Mouse (Mus musculus) lung, embryonic 16.5 days (tissue): ENCODE results near the gene Ccdc92. TPM values are rescaled to one million over a fixed set of nuclear protein-coding genes. Genes with fewer than 3 reads are reported as not detected.

Experiments
- ATAC-seq: fragments of 200-750 bp; cut with Nextera tagmentation; 2 replicates; pipeline ENCODE4 v1.8.0; 2017; ENCODE audit warnings: low read depth, mild to moderate bottlenecking, moderate library complexity
- H3K27ac ChIP-seq: fragments of 300-500 bp; sonication (generic); 2 replicates; pipeline ENCODE4 v1.5.1; 2014; ENCODE audit warnings: mild to moderate bottlenecking, control low read depth, low read length
- H3K27me3 ChIP-seq: fragments of 300-500 bp; sonication (generic); 2 replicates; pipeline ENCODE4 v1.6.1; 2014; ENCODE audit warnings: low read depth, low read length, mixed read lengths; ENCODE audit not compliant: control insufficient read depth, insufficient read depth
- H3K36me3 ChIP-seq: fragments of 300-500 bp; sonication (generic); 2 replicates; pipeline ENCODE4 v1.6.1; 2014; ENCODE audit warnings: low read length; ENCODE audit not compliant: control insufficient read depth, insufficient read depth
- H3K4me1 ChIP-seq: fragments of 300-500 bp; sonication (generic); replicated peaks from 2 replicates; pipeline ENCODE4 v1.6.1; 2014; ENCODE audit warnings: low read length, mixed read lengths; ENCODE audit not compliant: control insufficient read depth, insufficient read depth
- H3K4me2 ChIP-seq: fragments of 300-500 bp; sonication (generic); 2 replicates; pipeline ENCODE4 v1.6.1; 2014; ENCODE audit warnings: low read depth, low read length, control low read depth
- H3K4me3 ChIP-seq: fragments of 300-500 bp; sonication (generic); 2 replicates; pipeline ENCODE4 v1.5.1; 2014; ENCODE audit warnings: mild to moderate bottlenecking, low read length, control low read depth
- H3K9ac ChIP-seq: fragments of 300-500 bp; sonication (generic); 2 replicates; pipeline ENCODE4 v1.6.1; 2014; ENCODE audit warnings: low read length, control low read depth
- H3K9me3 ChIP-seq: fragments of 300-500 bp; sonication (generic); 2 replicates; pipeline ENCODE4 v1.6.1; 2016; ENCODE audit warnings: low read length; ENCODE audit not compliant: control insufficient read depth
- WGBS: fragments of 180-500 bp; shearing (Covaris S2); extraction: QIAGEN DNeasy Blood & Tissue Kit; methylation state at CpG from one replicate; pipeline ENCODE4 v1.1.7; 2014; 5-methylcytosine and 5-hydroxymethylcytosine counted together
- polyA plus RNA-seq: library from polyadenylated mRNA; unstranded; fragments of >200 nt; fragmentation: Nextera tagmentation; extraction: Ambion mirVana; gene quantifications from 2 replicates; pipeline ENCODE4 v1.2.1, GENCODE M21; 2015

The Ccdc92 gene
- polyA plus RNA-seq, 1 experiment from 2014 or later: 11.7 TPM

DNA sequence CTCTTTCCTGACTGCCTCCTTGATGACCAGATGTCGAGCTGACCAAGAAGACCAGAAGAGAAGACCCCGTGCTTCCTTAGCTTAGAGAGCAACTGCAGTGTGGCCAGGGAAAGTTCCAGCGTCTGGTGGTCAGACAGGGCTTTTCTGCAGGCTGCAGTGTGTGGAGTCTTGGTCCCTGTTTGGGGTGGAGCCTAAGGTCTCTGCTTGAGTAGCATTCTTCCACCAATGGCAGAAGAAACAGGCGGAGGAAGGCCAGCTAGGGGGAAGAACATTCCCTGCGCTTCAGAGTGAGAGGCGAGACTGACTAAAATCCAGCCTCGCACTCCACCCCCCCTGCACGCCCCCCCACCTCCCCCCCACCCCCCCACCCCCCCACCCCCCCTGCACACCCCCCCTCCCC, 33.9 kb upstream of the Ccdc92 start:
- Histone ChIP-seq H3K4me2 (no peak overlapping the region), H3K4me3 (no peak overlapping the region), H3K36me3 (no peaks in the 10 kb centered on the region), H3K27ac (no peak overlapping the region), H3K4me1 (peaks cover 5% of the 10 kb centered on the region), H3K9ac (no peak overlapping the region), H3K27me3 (no peaks in the 10 kb centered on the region), H3K9me3 (no peaks in the 10 kb centered on the region)
- 26% methylated on average over 7 of the region's 8 CpGs for WGBS
- ATAC-seq: 0 out of 2 replicates have a peak, but pooled peaks have one; percentile 21

DNA sequence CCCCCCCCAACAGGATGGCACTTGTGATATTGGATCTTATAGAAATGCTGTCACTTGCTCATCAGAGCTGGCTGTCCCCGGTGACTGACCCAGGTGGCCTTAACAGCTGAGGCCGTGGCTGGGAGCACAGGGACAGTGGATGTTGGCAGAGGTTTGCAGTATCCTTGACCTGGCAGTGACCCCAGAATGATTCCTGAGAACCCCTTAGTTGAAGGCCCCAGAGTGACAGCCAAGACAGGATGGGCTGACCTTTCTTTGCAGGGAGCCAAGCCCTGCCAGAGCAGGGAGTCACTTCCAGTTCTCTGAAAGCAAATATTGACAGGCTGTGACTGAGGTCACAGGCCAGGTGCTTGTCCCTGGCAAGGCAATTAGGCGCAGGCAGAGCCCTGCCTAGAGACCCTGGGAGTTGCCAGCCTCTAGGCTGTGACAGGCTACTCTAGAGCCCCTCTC, 29.7 kb upstream of the Ccdc92 start:
- WGBS: 22% methylated on average over 3 of the region's 3 CpGs
- H3K4me2 ChIP-seq: no peak overlapping the region
- no peak overlapping the region for H3K27ac ChIP-seq
- no peak for ATAC-seq
- H3K4me1 ChIP-seq: no peaks in the 10 kb centered on the region; the same call in 1 of the 2 replicates
- H3K36me3 ChIP-seq: peaks cover 5% of the 10 kb centered on the region
- no peak overlapping the region for H3K4me3 ChIP-seq
- H3K27me3 ChIP-seq: no peaks in the 10 kb centered on the region
- H3K9ac ChIP-seq: no peak overlapping the region
- H3K9me3 ChIP-seq: no peaks in the 10 kb centered on the region

GRCm38 (mm10) chr5:124888661-124889060, 26.4 kb upstream of the Ccdc92 start:
- ATAC-seq: no peak
- Histone ChIP-seq H3K9me3 (no peaks in the 10 kb centered on the region), H3K9ac (no peak overlapping the region), H3K4me3 (no peak overlapping the region), H3K27ac (no peak overlapping the region), H3K4me2 (no peak overlapping the region), H3K27me3 (no peaks in the 10 kb centered on the region), H3K4me1 (no peaks in the 10 kb centered on the region; the same call in 1 of the 2 replicates), H3K36me3 (peaks cover 26% of the 10 kb centered on the region)
- WGBS: 90% methylated on average over 8 of the region's 8 CpGs

DNA sequence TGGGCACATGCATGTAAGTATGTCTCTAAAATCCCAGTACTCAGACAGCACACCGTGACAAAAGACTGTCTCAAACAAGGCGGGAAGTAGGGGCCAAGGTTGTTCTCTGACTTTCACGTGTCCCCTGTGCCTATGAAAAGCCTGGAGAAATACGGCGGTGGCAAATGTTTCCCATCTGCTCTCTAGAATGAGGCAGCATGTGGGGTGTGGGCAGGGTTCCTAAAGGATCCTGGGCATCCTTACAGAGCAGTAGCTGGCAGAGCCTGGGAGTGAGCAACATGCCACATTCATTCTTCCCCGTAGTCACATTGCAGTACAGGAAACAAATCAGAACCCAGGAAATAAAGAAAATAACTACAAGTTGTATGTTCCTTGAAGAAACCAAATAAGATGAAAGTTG, 21.7 kb upstream of the Ccdc92 start:
- Histone ChIP-seq H3K9ac (no peak overlapping the region), H3K27ac (no peak overlapping the region), H3K9me3 (no peaks in the 10 kb centered on the region), H3K27me3 (no peaks in the 10 kb centered on the region), H3K4me3 (no peak overlapping the region), H3K4me1 (no peaks in the 10 kb centered on the region), H3K36me3 (peaks cover 28% of the 10 kb centered on the region), H3K4me2 (no peak overlapping the region)
- no peak for ATAC-seq
- WGBS: 81% methylated on average over 6 of the region's 6 CpGs

- no peaks in the 10 kb centered on the region for H3K9me3 ChIP-seq
- H3K4me2 ChIP-seq: no peak overlapping the region
- H3K36me3 ChIP-seq: peaks cover 4% of the 10 kb centered on the region
- WGBS: 87% methylated on average over 6 of the region's 6 CpGs
- no peak for ATAC-seq
- no peak overlapping the region for H3K9ac ChIP-seq
- no peaks in the 10 kb centered on the region for H3K27me3 ChIP-seq
- H3K4me1 ChIP-seq: peaks cover 4% of the 10 kb centered on the region; the same call in 1 of the 2 replicates
- H3K27ac ChIP-seq: no peak overlapping the region
- no peak overlapping the region for H3K4me3 ChIP-seq
Measured at GRCm38 (mm10) chr5:124879801-124880200, 17.6 kb upstream of the Ccdc92 start.

- Histone ChIP-seq H3K27me3 (no peaks in the 10 kb centered on the region), H3K36me3 (peaks cover 3% of the 10 kb centered on the region; the same call in 1 of the 2 replicates), H3K27ac (no peak overlapping the region), H3K4me3 (no peak overlapping the region), H3K9ac (no peak overlapping the region), H3K9me3 (no peaks in the 10 kb centered on the region), H3K4me1 (peaks cover 4% of the 10 kb centered on the region; the same call in 1 of the 2 replicates), H3K4me2 (no peak overlapping the region)
- WGBS: 82% methylated on average over 4 of the region's 4 CpGs
- no peak for ATAC-seq
Measured at GRCm38 (mm10) chr5:124879251-124879650, 17.0 kb upstream of the Ccdc92 start.

DNA sequence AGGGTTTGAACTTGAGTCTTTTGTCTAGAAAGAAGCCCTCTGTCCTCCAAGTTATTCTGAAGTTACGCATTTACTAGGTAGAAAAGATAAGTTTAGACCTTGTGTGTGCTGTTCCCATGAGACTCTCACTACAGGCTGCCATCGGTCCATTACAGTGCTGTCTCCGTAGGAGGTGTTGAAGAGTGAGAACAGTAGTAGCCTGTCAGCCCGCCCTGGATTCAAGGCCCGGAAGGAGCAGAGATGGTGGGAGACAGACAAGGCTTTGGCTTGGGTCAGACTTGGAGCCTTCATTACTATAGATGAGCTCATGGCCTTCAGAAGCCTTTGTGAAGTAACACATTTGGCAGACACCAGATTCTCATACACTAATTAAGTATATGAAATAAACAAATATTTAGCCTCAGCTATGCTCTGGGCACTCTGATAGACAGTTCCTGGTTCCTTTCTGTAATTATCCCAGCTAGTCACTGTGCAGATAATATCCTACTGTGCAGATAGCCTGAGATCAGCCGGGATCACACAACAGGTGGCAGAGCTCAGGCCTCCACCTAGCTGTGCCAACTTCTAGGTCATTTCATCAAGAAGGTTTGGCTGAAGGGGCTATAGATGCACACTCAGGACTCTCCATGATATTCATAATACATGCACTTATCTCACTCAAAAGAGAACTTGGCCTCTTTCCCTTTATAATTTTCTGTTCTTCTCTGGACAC, 11.8 kb upstream of the Ccdc92 start:
- Histone ChIP-seq H3K27ac (no peak overlapping the region), H3K9ac (no peak overlapping the region)

DNA sequence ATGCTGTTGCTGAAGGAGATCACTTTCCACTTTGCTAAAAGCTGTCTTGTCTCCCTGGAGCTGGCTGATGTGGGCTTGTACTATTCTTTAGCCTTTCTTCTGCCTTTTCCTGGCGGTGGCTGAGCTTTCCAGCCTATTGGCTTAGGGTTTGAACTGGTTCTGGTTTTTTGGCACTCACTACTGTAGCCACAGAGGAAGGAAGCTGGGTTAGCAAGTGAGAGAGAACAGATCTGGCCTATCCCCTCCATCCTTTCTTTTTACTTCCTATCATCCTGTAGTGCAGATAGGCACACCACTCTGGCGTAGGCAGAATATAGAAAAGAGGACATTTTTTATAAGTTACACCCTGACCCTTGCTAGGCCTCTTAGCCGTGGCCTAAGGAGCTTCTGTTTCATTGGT, 10.9 kb upstream of the Ccdc92 start:
- Histone ChIP-seq H3K27ac (no peak overlapping the region), H3K4me2 (no peak overlapping the region), H3K27me3 (no peaks in the 10 kb centered on the region)

More for the DNA sequence above, 11.8 kb upstream of the Ccdc92 start:
- 64% methylated on average over 6 of the region's 6 CpGs for WGBS
- no peaks in the 10 kb centered on the region for H3K27me3 ChIP-seq
- H3K4me2 ChIP-seq: no peak overlapping the region
- ATAC-seq: peak; percentile 78
- H3K4me1 ChIP-seq: peaks cover 39% of the 10 kb centered on the region
- H3K36me3 ChIP-seq: peaks cover under 1% of the 10 kb centered on the region; the same call in 1 of the 2 replicates
- H3K4me3 ChIP-seq: no peak overlapping the region
- H3K9me3 ChIP-seq: no peaks in the 10 kb centered on the region

DNA sequence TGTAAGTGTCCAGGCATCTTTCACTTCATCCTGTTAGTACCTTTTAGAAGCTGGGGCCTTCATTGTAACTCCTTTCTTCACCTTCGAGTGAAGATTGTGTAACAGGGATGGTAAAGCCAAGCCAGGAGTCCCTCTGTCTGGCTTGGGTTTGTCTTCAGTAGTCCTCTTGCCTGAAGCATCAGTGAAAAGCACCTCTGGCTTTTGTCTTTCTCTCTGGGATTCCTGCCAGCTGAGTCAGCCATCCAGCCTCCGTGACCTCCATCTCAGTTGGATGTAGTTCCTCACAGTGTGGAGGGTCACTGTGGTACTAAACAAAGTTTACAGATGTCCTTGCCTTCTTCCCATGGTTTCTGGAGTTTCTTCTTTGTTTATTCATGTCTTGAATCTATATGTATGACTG, 9.8 kb upstream of the Ccdc92 start:
- Histone ChIP-seq H3K9ac (no peak overlapping the region), H3K4me2 (no peak overlapping the region), H3K27me3 (no peaks in the 10 kb centered on the region), H3K9me3 (no peaks in the 10 kb centered on the region), H3K27ac (peak overlapping the region; percentile 2; the same call in 1 of the 2 replicates), H3K4me3 (no peak overlapping the region), H3K36me3 (no peaks in the 10 kb centered on the region; the same call in 1 of the 2 replicates), H3K4me1 (peaks cover 36% of the 10 kb centered on the region)
- WGBS: 23% methylated on average over 2 of the region's 2 CpGs
- ATAC-seq: no peak

More for the DNA sequence above, 10.9 kb upstream of the Ccdc92 start:
- no peak for ATAC-seq
- no peaks in the 10 kb centered on the region for H3K9me3 ChIP-seq
- H3K4me3 ChIP-seq: no peak overlapping the region
- H3K9ac ChIP-seq: no peak overlapping the region
- peaks cover 39% of the 10 kb centered on the region for H3K4me1 ChIP-seq
- 77% methylated on average over 3 of the region's 3 CpGs for WGBS
- H3K36me3 ChIP-seq: no peaks in the 10 kb centered on the region
